Mouse (Mus musculus): ENCODE results near the gene Wfdc10.

Wfdc10 gene

GRCm38 (mm10) chr2:164701761-164702160 is 45.9 kb downstream of the Wfdc10 start:
- no peak for DNase-seq

- no peak for DNase-seq
These were observed 48.4 kb downstream of the Wfdc10 start for GRCm38 (mm10) chr2:164704235-164704634.

- no peak for DNase-seq
These were observed 49.5 kb downstream of the Wfdc10 start for GRCm38 (mm10) chr2:164705328-164705727.

- DNase-seq, result no peak
These were observed 50.1 kb downstream of the Wfdc10 start for GRCm38 (mm10) chr2:164705991-164706390.

All from B cell, adult 2 months (primary cell).